Mouse (Mus musculus) embryo, embryonic 11 days (tissue): ENCODE results near the gene Iffo1.

Source experiments
- DNase-seq: peaks from one replicate; pipeline ENCODE4 v3.0.0-alpha.2; 2015

Gene Iffo1

DNA sequence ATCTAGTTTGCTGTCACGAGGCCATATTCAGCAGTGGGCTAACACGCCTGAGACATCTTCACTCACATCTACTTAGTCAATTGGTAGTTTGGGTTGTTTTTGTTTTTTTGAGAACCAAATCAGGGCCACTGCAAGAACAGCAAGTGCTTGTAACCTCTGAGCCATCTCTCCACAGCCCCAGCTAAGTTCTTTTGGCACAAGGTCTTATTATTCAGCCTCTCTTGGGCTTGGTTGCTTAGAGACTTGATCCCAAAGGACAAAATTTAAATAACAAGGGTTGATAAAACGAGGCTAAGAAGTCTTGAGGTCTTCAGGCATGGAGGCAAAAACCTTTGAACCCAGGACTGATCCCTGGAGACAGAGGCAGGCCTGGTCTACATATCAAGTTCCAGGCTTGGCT is 51.3 kb downstream of the Iffo1 start:
- peak; percentile 7 for DNase-seq

DNA sequence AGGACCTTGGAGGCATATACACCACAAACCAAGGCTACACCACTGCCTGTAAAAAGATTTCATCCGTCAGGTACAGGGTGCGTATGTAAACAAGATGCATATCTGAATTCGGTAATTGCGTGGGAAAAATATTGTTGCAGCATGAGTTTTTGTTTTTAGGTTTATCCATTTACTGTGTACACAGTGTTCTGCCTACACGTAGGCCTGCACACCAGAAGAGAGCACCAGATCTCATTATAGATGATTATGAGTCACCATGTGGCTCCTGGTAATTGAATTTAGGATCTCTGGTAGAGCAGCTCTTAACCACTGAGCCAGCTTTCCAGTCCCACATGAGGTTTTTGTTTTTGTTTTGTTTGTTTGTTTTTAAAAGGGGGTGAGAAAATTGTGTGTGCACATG is 52.1 kb downstream of the Iffo1 start:
- DNase-seq, result no peak

GRCm38 (mm10) chr6:125210436-125210835 is 65.4 kb downstream of the Iffo1 start:
- DNase-seq, result no peak
